Comparison of ENCODE assay signal across 8 mouse cellular contexts in genomic region chr10:87860181-87861103, GRCm38 (mm10). TPM values are rescaled to one million over a fixed set of nuclear protein-coding genes. Genes with fewer than 3 reads are reported as not detected.
A peak's percentile ranks its signal among the peaks of the same experiment; 100 is the strongest.
DNase-seq lines count a peak whose midpoint lies in the region; ATAC-seq and TF ChIP-seq lines count a peak whose summit lies in the region.

No protein-coding gene starts in this region.

- no peaks in the 10 kb centered on the region for H3K9me3 ChIP-seq in ES-Bruce4 (replicated peaks; ENCODE audit: control insufficient read depth, insufficient read depth, low read length, poor library complexity, severe bottlenecking)
- H3K9me3 ChIP-seq in hindbrain, embryonic 14.5 days (ENCODE audit: control insufficient read depth, low read length) = no peaks in the 10 kb centered on the region
- no peaks in the 10 kb centered on the region for H3K9me3 ChIP-seq in liver, embryonic 11.5 days (ENCODE audit: control insufficient read depth, low read length)
- H3K9me3 ChIP-seq in neural tube, embryonic 12.5 days = no peaks in the 10 kb centered on the region

- no peaks in the 10 kb centered on the region for H3K4me1 ChIP-seq in ES-Bruce4 (ENCODE audit: control insufficient read depth, insufficient read depth, low read length)
- peaks cover 24% of the 10 kb centered on the region for H3K4me1 ChIP-seq in hindbrain, embryonic 14.5 days (replicated peaks; ENCODE audit: control insufficient read depth, insufficient read depth, low read length)
- H3K4me1 ChIP-seq in liver, embryonic 11.5 days (replicated peaks; ENCODE audit: control insufficient read depth, insufficient read depth, low read length) = peaks cover 9% of the 10 kb centered on the region
- H3K4me1 ChIP-seq in neural tube, embryonic 12.5 days = peaks cover 11% of the 10 kb centered on the region

- H3K9ac ChIP-seq in ES-Bruce4 (ENCODE audit: low read depth, poor library complexity, severe bottlenecking) = no peak overlapping the region
- peak overlapping the region; percentile 63 for H3K9ac ChIP-seq in hindbrain, embryonic 14.5 days
- peak overlapping the region; percentile 49 for H3K9ac ChIP-seq in liver, embryonic 11.5 days (ENCODE audit: low read depth, low read length)
- H3K9ac ChIP-seq in neural tube, embryonic 12.5 days = peak overlapping the region; percentile 49

- no peak overlapping the region for H3K27ac ChIP-seq in ES-Bruce4 (ENCODE audit: insufficient read depth, low read length)
- H3K27ac ChIP-seq in hindbrain, embryonic 14.5 days = peak overlapping the region; percentile 62
- H3K27ac ChIP-seq in liver, embryonic 11.5 days (ENCODE audit: low read depth, low read length) = peak overlapping the region; percentile 50; the same call in 1 of the 2 replicates
- no peak overlapping the region for H3K27ac ChIP-seq in neural tube, embryonic 12.5 days

- H3K36me3 ChIP-seq in ES-Bruce4 (ENCODE audit: control insufficient read depth, insufficient read depth, low read length, poor library complexity, severe bottlenecking) = no peaks in the 10 kb centered on the region
- no peaks in the 10 kb centered on the region for H3K36me3 ChIP-seq in hindbrain, embryonic 14.5 days (replicated peaks; ENCODE audit: control insufficient read depth, insufficient read depth)
- H3K36me3 ChIP-seq in liver, embryonic 11.5 days (ENCODE audit: control insufficient read depth, insufficient read depth, low read length) = no peaks in the 10 kb centered on the region
- no peaks in the 10 kb centered on the region for H3K36me3 ChIP-seq in neural tube, embryonic 12.5 days

- 1% methylated on average over 30 of the region's 30 CpGs for WGBS in hindbrain, embryonic 14.5 days
- WGBS in liver, embryonic 11.5 days = 9% methylated on average over 30 of the region's 30 CpGs
- 3% methylated on average over 30 of the region's 30 CpGs for WGBS in neural tube, embryonic 12.5 days

- peak overlapping the region; percentile 27; the same call in 1 of the 2 replicates for H3K4me3 ChIP-seq in ES-Bruce4 (ENCODE audit: low read depth, low read length)
- H3K4me3 ChIP-seq in hindbrain, embryonic 14.5 days (replicated peaks; ENCODE audit: low read length) = peak overlapping the region; percentile 39
- H3K4me3 ChIP-seq in liver, embryonic 11.5 days (ENCODE audit: low read depth, low read length) = peak overlapping the region; percentile 45
- peak overlapping the region; percentile 40 for H3K4me3 ChIP-seq in neural tube, embryonic 12.5 days

- DNase-seq in adrenal gland, postnatal 14 days = peak; percentile 55
- peak; percentile 91 for DNase-seq in forelimb bud, embryonic 11.5 days (ENCODE audit: low read depth, low spot score)
- peak; percentile 42 for DNase-seq in hindbrain, embryonic 14.5 days (ENCODE audit: low spot score)
- DNase-seq in liver, embryonic 11.5 days (ENCODE audit: low spot score) = no peak
- no peak for DNase-seq in frontal cortex, postnatal 25 days (ENCODE audit: low spot score in 2 of 2)
- DNase-seq in cerebellum, adult 9-11 months = no peak

- ATAC-seq in hindbrain, embryonic 14.5 days (ENCODE audit: low FRiP score) = no peak
- ATAC-seq in liver, embryonic 11.5 days (replicated peaks; ENCODE audit: low FRiP score) = no peak
- ATAC-seq in neural tube, embryonic 12.5 days (ENCODE audit: low FRiP score, low read depth) = 0 out of 2 replicates have a peak, but pooled peaks have one; percentile 33

- no peaks in the 10 kb centered on the region; the same call in 1 of the 2 replicates for H3K27me3 ChIP-seq in ES-Bruce4 (ENCODE audit: control insufficient read depth, insufficient read depth, low read length, poor library complexity, severe bottlenecking)
- no peaks in the 10 kb centered on the region for H3K27me3 ChIP-seq in hindbrain, embryonic 14.5 days (ENCODE audit: control insufficient read depth, insufficient read depth, low read length)
- peaks cover 14% of the 10 kb centered on the region for H3K27me3 ChIP-seq in liver, embryonic 11.5 days (replicated peaks; ENCODE audit: control insufficient read depth, insufficient read depth, low read length)
- no peaks in the 10 kb centered on the region for H3K27me3 ChIP-seq in neural tube, embryonic 12.5 days (replicated peaks)

- TF ChIP-seq POLR2A in ES-Bruce4 (IDR thresholded peaks at IDR 0.05; ENCODE audit: insufficient read depth, low read length) = no peak

- no peak for TF ChIP-seq CTCF in ES-Bruce4 (IDR thresholded peaks at IDR 0.05; ENCODE audit: low read depth, low read length)

- peak; percentile 50; the same call in 1 of the 2 replicates for TF ChIP-seq EP300 in ES-Bruce4 (IDR thresholded peaks at IDR 0.05; ENCODE audit: insufficient read depth, low read depth, low read length)

- H3K4me2 ChIP-seq in hindbrain, embryonic 14.5 days (replicated peaks) = peak overlapping the region; percentile 88
- peak overlapping the region; percentile 66 for H3K4me2 ChIP-seq in liver, embryonic 11.5 days
- peak overlapping the region; percentile 70 for H3K4me2 ChIP-seq in neural tube, embryonic 12.5 days (replicated peaks)

RNA-seq across cellular contexts. Expression of gene Igf1, which starts 2.4 kb away (rescaled TPM):
- polyA plus RNA-seq in ES-Bruce4 (2011; ENCODE audit: insufficient read depth, insufficient read length, low read depth, missing spikeins) = 0.30 and 0.58 TPM in 2 replicates
- total RNA-seq in adrenal gland, postnatal 14 days (2021) = 23.4 and 112 TPM in 2 replicates
- 17.5 and 18.6 TPM in 2 replicates for polyA plus RNA-seq in hindbrain, embryonic 14.5 days (2014; fragmentation: Nextera tagmentation; extraction: Ambion mirVana)
- polyA plus RNA-seq in liver, embryonic 11.5 days (2014; fragmentation: Nextera tagmentation; extraction: Ambion mirVana) = 21.8 and 22.6 TPM in 2 replicates
- 13.8 and 16.0 TPM in 2 replicates for polyA plus RNA-seq in neural tube, embryonic 12.5 days (2016; fragmentation: Nextera tagmentation; extraction: Ambion mirVana)

Comparison
In these comparisons a context has a peak if more than half of its experiments do, and no peak if none do; other contexts are left out.
1. H3K27ac ChIP-seq: peak in hindbrain, embryonic 14.5 days (single experiment) and liver, embryonic 11.5 days (single experiment); none in ES-Bruce4 (single experiment) and neural tube, embryonic 12.5 days (single experiment).
2. DNase-seq: peak in adrenal gland, postnatal 14 days (single experiment), forelimb bud, embryonic 11.5 days (single experiment) and hindbrain, embryonic 14.5 days (single experiment); none in liver, embryonic 11.5 days (single experiment), frontal cortex, postnatal 25 days (0 of 2) and cerebellum, adult 9-11 months (single experiment).
3. Peak in every context shown above with its lines, with median percentiles within 50 percentile points of each other: H3K4me3 ChIP-seq and H3K4me2 ChIP-seq.